Mouse (Mus musculus) midbrain, postnatal 0 days (tissue): ENCODE data around the gene Cxcr2. TPM values are rescaled to one million over a fixed set of nuclear protein-coding genes. Genes with fewer than 3 reads are reported as not detected.
"Not testable (repeated sequence)": the region's sequence is repeated elsewhere in the genome, so short reads cannot be mapped to it uniquely, and the experiment has no call there.

Source experiments
- ATAC-seq: fragments of 200-750 bp; cut with Nextera tagmentation; 2 replicates; pipeline ENCODE4 v1.8.0; 2017; ENCODE audit warnings: moderate number of reproducible peaks, mild to moderate bottlenecking, moderate TSS enrichment, moderate library complexity; ENCODE audit not compliant: low FRiP score
- DNase-seq: peaks from one replicate; pipeline ENCODE4 v3.0.0-alpha.2; 2015; ENCODE audit warnings: low spot score
- H3K27ac ChIP-seq: fragments of 300-500 bp; sonication (generic); 2 replicates; pipeline ENCODE4 v1.5.1; 2014; ENCODE audit warnings: low read depth, mild to moderate bottlenecking, low read length, mixed read lengths
- H3K27me3 ChIP-seq: fragments of 300-500 bp; sonication (generic); 2 replicates; pipeline ENCODE4 v1.6.1; 2014; ENCODE audit warnings: low read length, control low read depth, mixed read lengths; ENCODE audit not compliant: insufficient read depth
- H3K36me3 ChIP-seq: fragments of 300-500 bp; sonication (generic); 2 replicates; pipeline ENCODE4 v1.6.1; 2014; ENCODE audit warnings: low read length, control low read depth, mixed read lengths; ENCODE audit not compliant: insufficient read depth
- H3K4me1 ChIP-seq: fragments of 300-500 bp; sonication (generic); 2 replicates; pipeline ENCODE4 v1.6.1; 2014; ENCODE audit warnings: mild to moderate bottlenecking, control low read depth, antibody characterized with exemption, low read length, mixed read lengths; ENCODE audit not compliant: insufficient read depth
- H3K4me2 ChIP-seq: fragments of 300-500 bp; sonication (generic); 2 replicates; pipeline ENCODE4 v1.6.1; 2014; ENCODE audit warnings: low read depth, mild to moderate bottlenecking, low read length, mixed read lengths; ENCODE audit not compliant: poor library complexity, severe bottlenecking
- H3K4me3 ChIP-seq: fragments of 300-500 bp; sonication (generic); 2 replicates; pipeline ENCODE4 v1.5.1; 2014; ENCODE audit warnings: low read depth, mild to moderate bottlenecking, low read length, moderate library complexity
- H3K9ac ChIP-seq: fragments of 300-500 bp; sonication (generic); replicated peaks from 2 replicates; pipeline ENCODE4 v1.6.1; 2014; ENCODE audit warnings: mild to moderate bottlenecking, low read length, moderate library complexity, mixed read lengths; ENCODE audit not compliant: poor library complexity, severe bottlenecking
- H3K9me3 ChIP-seq: fragments of 300-500 bp; sonication (generic); 2 replicates; pipeline ENCODE4 v1.6.1; 2016; ENCODE audit warnings: low read length, control low read depth
- CTCF ChIP-seq: IDR thresholded peaks from 2 replicates; pipeline ENCODE4 v1.5.1; 2016; ENCODE audit warnings: antibody characterized with exemption, mild to moderate bottlenecking
- WGBS: fragments of 180-500 bp; shearing (Covaris S2); extraction: QIAGEN DNeasy Blood & Tissue Kit; methylation state at CpG from one replicate; pipeline ENCODE4 v1.1.7; 2014; 5-methylcytosine and 5-hydroxymethylcytosine counted together
- polyA plus RNA-seq: library from polyadenylated mRNA; unstranded; fragments of >200 nt; fragmentation: Nextera tagmentation; extraction: Ambion mirVana; gene quantifications from 2 replicates; pipeline ENCODE4 v1.2.1, GENCODE M21; 2015
- total RNA-seq: library from RNA; depleted of rRNA; stranded (reverse); fragments of >200 nt; gene quantifications from 2 replicates; pipeline ENCODE4 v1.2.3, GENCODE M21; 2014

Gene Cxcr2
- total and polyA plus RNA-seq, 2 experiments from 2014 or later = 0.16 to 0.38 TPM

GRCm38 (mm10) chr1:74150101-74150500, 3.7 kb upstream of the Cxcr2 start:
- 80% methylated on average over 3 of the region's 3 CpGs for WGBS
- no peak overlapping the region for H3K27ac ChIP-seq

GRCm38 (mm10) chr1:74151091-74151490, 2.7 kb upstream of the Cxcr2 start:
- DNase-seq (no peak), ATAC-seq (no peak)
- WGBS = 87% methylated on average over 3 of the region's 3 CpGs
- Histone ChIP-seq H3K4me2 (no peak overlapping the region), H3K9ac (no peak overlapping the region), H3K27ac (no peak overlapping the region), H3K9me3 (no peaks in the 10 kb centered on the region), H3K4me3 (no peak overlapping the region), H3K27me3 (no peaks in the 10 kb centered on the region), H3K4me1 (no peaks in the 10 kb centered on the region), H3K36me3 (no peaks in the 10 kb centered on the region)
- no peak for TF ChIP-seq CTCF

More at GRCm38 (mm10) chr1:74150101-74150500, 3.7 kb upstream of the Cxcr2 start:
- no peak for TF ChIP-seq CTCF
- Histone ChIP-seq H3K36me3 (no peaks in the 10 kb centered on the region), H3K4me2 (no peak overlapping the region), H3K9ac (no peak overlapping the region), H3K4me1 (no peaks in the 10 kb centered on the region), H3K4me3 (no peak overlapping the region), H3K9me3 (no peaks in the 10 kb centered on the region), H3K27me3 (no peaks in the 10 kb centered on the region)
- DNase-seq = no peak
- ATAC-seq = no peak

GRCm38 (mm10) chr1:74155435-74156012, 1.7 kb downstream of the Cxcr2 start:
- ATAC-seq (no peak), DNase-seq (no peak)
- no peaks in the 10 kb centered on the region for H3K4me1 ChIP-seq
- H3K9me3 ChIP-seq = no peaks in the 10 kb centered on the region
- no peak overlapping the region for H3K27ac ChIP-seq
- no peaks in the 10 kb centered on the region for H3K36me3 ChIP-seq
- no peak overlapping the region for H3K4me2 ChIP-seq
- TF ChIP-seq CTCF = no peak
- H3K4me3 ChIP-seq = no peak overlapping the region
- WGBS = 89% methylated on average over 6 of the region's 6 CpGs
- H3K27me3 ChIP-seq = no peaks in the 10 kb centered on the region
- no peak overlapping the region for H3K9ac ChIP-seq

- H3K4me2 ChIP-seq = no peak overlapping the region
- H3K27me3 ChIP-seq = no peaks in the 10 kb centered on the region
- TF ChIP-seq CTCF = no peak
- 72% methylated on average over 14 of the region's 14 CpGs for WGBS
- DNase-seq (no peak), ATAC-seq (no peak)
- no peaks in the 10 kb centered on the region for H3K4me1 ChIP-seq
- no peak overlapping the region for H3K9ac ChIP-seq
- no peak overlapping the region for H3K27ac ChIP-seq
- H3K4me3 ChIP-seq = no peak overlapping the region
- H3K9me3 ChIP-seq = no peaks in the 10 kb centered on the region
- H3K36me3 ChIP-seq = no peaks in the 10 kb centered on the region
Measured at GRCm38 (mm10) chr1:74156381-74156910, 2.7 kb downstream of the Cxcr2 start.

- ATAC-seq, H3K4me3 ChIP-seq, H3K4me2 ChIP-seq, H3K27me3 ChIP-seq, DNase-seq, H3K9ac ChIP-seq, H3K27ac ChIP-seq, H3K4me1 ChIP-seq, H3K36me3 ChIP-seq, H3K9me3 ChIP-seq: not testable (repeated sequence)
- WGBS = 80% methylated on average over 4 of the region's 5 CpGs
Measured at GRCm38 (mm10) chr1:74159613-74160012, 5.8 kb downstream of the Cxcr2 start.

GRCm38 (mm10) chr1:74160036-74160435, 6.2 kb downstream of the Cxcr2 start:
- Histone ChIP-seq H3K9me3 (no peaks in the 10 kb centered on the region), H3K27ac (no peak overlapping the region), H3K27me3 (no peaks in the 10 kb centered on the region), H3K36me3 (no peaks in the 10 kb centered on the region), H3K9ac (no peak overlapping the region), H3K4me3 (no peak overlapping the region), H3K4me1 (no peaks in the 10 kb centered on the region), H3K4me2 (no peak overlapping the region)
- no peak for TF ChIP-seq CTCF
- 72% methylated on average over 2 of the region's 2 CpGs for WGBS
- DNase-seq (no peak), ATAC-seq (no peak)
